Mouse (Mus musculus) heart, embryonic 10.5 days (tissue): Measurements from ENCODE around the gene Pcdh9. TPM values are rescaled to one million over a fixed set of nuclear protein-coding genes. Genes with fewer than 3 reads are reported as not detected.
"Not testable (repeated sequence)": the region's sequence is repeated elsewhere in the genome, so short reads cannot be mapped to it uniquely, and the experiment has no call there.

Source experiments
- DNase-seq: peaks from one replicate; pipeline ENCODE4 v3.0.0-alpha.2; 2017; ENCODE audit warnings: low spot score
- H3K27ac ChIP-seq: fragments of 300-500 bp; sonication (generic); 2 replicates; pipeline ENCODE4 v1.5.1; 2016; ENCODE audit warnings: mild to moderate bottlenecking
- H3K27me3 ChIP-seq: fragments of 300-500 bp; sonication (generic); 2 replicates; pipeline ENCODE4 v1.6.1; 2016; ENCODE audit warnings: mild to moderate bottlenecking; ENCODE audit not compliant: poor library complexity, insufficient read depth, severe bottlenecking
- H3K36me3 ChIP-seq: fragments of 300-500 bp; sonication (generic); 2 replicates; pipeline ENCODE4 v1.6.1; 2016; ENCODE audit warnings: mild to moderate bottlenecking, moderate library complexity
- H3K4me1 ChIP-seq: fragments of 300-500 bp; sonication (generic); 2 replicates; pipeline ENCODE4 v1.6.1; 2016; ENCODE audit warnings: mild to moderate bottlenecking
- H3K4me3 ChIP-seq: fragments of 300-500 bp; sonication (generic); 2 replicates; pipeline ENCODE4 v1.5.1; 2016; ENCODE audit warnings: mild to moderate bottlenecking, moderate library complexity
- H3K9me3 ChIP-seq: fragments of 300-500 bp; sonication (generic); 2 replicates; pipeline ENCODE4 v1.6.1; 2016; ENCODE audit warnings: mild to moderate bottlenecking, moderate library complexity
- WGBS: fragments of 180-500 bp; shearing (Covaris S2); methylation state at CpG from one replicate; pipeline ENCODE4 v1.1.7; 2016; 5-methylcytosine and 5-hydroxymethylcytosine counted together
- polyA plus RNA-seq: library from polyadenylated mRNA; unstranded; fragments of >200 nt; fragmentation: Nextera tagmentation; extraction: Ambion mirVana; gene quantifications from 2 replicates; pipeline ENCODE4 v1.2.1, GENCODE M21; 2016

Pcdh9 gene
- polyA plus RNA-seq, 1 experiment from 2014 or later: 3.4 TPM

GRCm38 (mm10) chr14:93285136-93285535, 605.3 kb downstream of the Pcdh9 start:
- 81% methylated on average over 7 of the region's 7 CpGs for WGBS
- no peak overlapping the region for H3K4me3 ChIP-seq
- no peaks in the 10 kb centered on the region for H3K27me3 ChIP-seq
- H3K9me3 ChIP-seq: no peaks in the 10 kb centered on the region
- no peak overlapping the region for H3K27ac ChIP-seq
- H3K4me1 ChIP-seq: no peaks in the 10 kb centered on the region
- no peaks in the 10 kb centered on the region for H3K36me3 ChIP-seq
- DNase-seq: no peak

- Histone ChIP-seq H3K4me3 (no peak overlapping the region), H3K27ac (no peak overlapping the region), H3K27me3 (no peaks in the 10 kb centered on the region), H3K36me3 (no peaks in the 10 kb centered on the region), H3K9me3 (no peaks in the 10 kb centered on the region), H3K4me1 (no peaks in the 10 kb centered on the region)
- DNase-seq: no peak
- WGBS: 83% methylated on average over 3 of the region's 3 CpGs
Measured at GRCm38 (mm10) chr14:93284009-93284408, 606.5 kb downstream of the Pcdh9 start.

GRCm38 (mm10) chr14:93275661-93276060, 614.8 kb downstream of the Pcdh9 start:
- Histone ChIP-seq H3K36me3 (no peaks in the 10 kb centered on the region), H3K9me3 (no peaks in the 10 kb centered on the region), H3K4me1 (no peaks in the 10 kb centered on the region), H3K27me3 (no peaks in the 10 kb centered on the region), H3K27ac (no peak overlapping the region), H3K4me3 (no peak overlapping the region)
- no peak for DNase-seq

- no peaks in the 10 kb centered on the region for H3K4me1 ChIP-seq
- no peaks in the 10 kb centered on the region for H3K9me3 ChIP-seq
- H3K27ac ChIP-seq: no peak overlapping the region
- DNase-seq: no peak
- H3K36me3 ChIP-seq: no peaks in the 10 kb centered on the region
- no peaks in the 10 kb centered on the region for H3K27me3 ChIP-seq
- no peak overlapping the region for H3K4me3 ChIP-seq
Measured at GRCm38 (mm10) chr14:93274767-93275166, 615.7 kb downstream of the Pcdh9 start.

- H3K9me3 ChIP-seq: no peaks in the 10 kb centered on the region
- H3K4me1 ChIP-seq: no peaks in the 10 kb centered on the region
- no peak overlapping the region for H3K4me3 ChIP-seq
- H3K27ac ChIP-seq: no peak overlapping the region
- H3K27me3 ChIP-seq: no peaks in the 10 kb centered on the region
- DNase-seq: no peak
- WGBS: 79% methylated on average over 1 of the region's 1 CpGs
- H3K36me3 ChIP-seq: no peaks in the 10 kb centered on the region
Measured at GRCm38 (mm10) chr14:93253411-93253810, 637.1 kb downstream of the Pcdh9 start.

GRCm38 (mm10) chr14:93240263-93240662, 650.2 kb downstream of the Pcdh9 start:
- no peak for DNase-seq
- no peaks in the 10 kb centered on the region for H3K27me3 ChIP-seq
- H3K4me3 ChIP-seq: no peak overlapping the region
- no peaks in the 10 kb centered on the region for H3K9me3 ChIP-seq
- 71% methylated on average over 3 of the region's 3 CpGs for WGBS
- H3K4me1 ChIP-seq: no peaks in the 10 kb centered on the region
- no peak overlapping the region for H3K27ac ChIP-seq
- H3K36me3 ChIP-seq: no peaks in the 10 kb centered on the region

- no peaks in the 10 kb centered on the region for H3K36me3 ChIP-seq
- no peak overlapping the region for H3K4me3 ChIP-seq
- no peaks in the 10 kb centered on the region for H3K9me3 ChIP-seq
- no peaks in the 10 kb centered on the region for H3K4me1 ChIP-seq
- H3K27me3 ChIP-seq: no peaks in the 10 kb centered on the region
- 71% methylated on average over 3 of the region's 3 CpGs for WGBS
- H3K27ac ChIP-seq: no peak overlapping the region
- DNase-seq: no peak
Measured at GRCm38 (mm10) chr14:93234333-93234732, 656.1 kb downstream of the Pcdh9 start.

GRCm38 (mm10) chr14:93233599-93233998, 656.9 kb downstream of the Pcdh9 start:
- no peak for DNase-seq
- WGBS: 75% methylated on average over 6 of the region's 6 CpGs
- Histone ChIP-seq H3K27ac (no peak overlapping the region), H3K9me3 (no peaks in the 10 kb centered on the region), H3K4me1 (no peaks in the 10 kb centered on the region), H3K27me3 (no peaks in the 10 kb centered on the region), H3K4me3 (no peak overlapping the region), H3K36me3 (no peaks in the 10 kb centered on the region)

GRCm38 (mm10) chr14:93214846-93215245, 675.6 kb downstream of the Pcdh9 start:
- H3K4me3 ChIP-seq, H3K9me3 ChIP-seq, H3K4me1 ChIP-seq, H3K36me3 ChIP-seq, H3K27ac ChIP-seq, H3K27me3 ChIP-seq, DNase-seq: not testable (repeated sequence)
- 98% methylated on average over 10 of the region's 15 CpGs for WGBS

GRCm38 (mm10) chr14:93199791-93200190, 690.7 kb downstream of the Pcdh9 start:
- no peak overlapping the region for H3K27ac ChIP-seq
- no peaks in the 10 kb centered on the region for H3K36me3 ChIP-seq
- H3K4me1 ChIP-seq: no peaks in the 10 kb centered on the region
- no peaks in the 10 kb centered on the region for H3K27me3 ChIP-seq
- DNase-seq: no peak
- H3K9me3 ChIP-seq: no peaks in the 10 kb centered on the region
- H3K4me3 ChIP-seq: no peak overlapping the region
- 73% methylated on average over 2 of the region's 2 CpGs for WGBS

GRCm38 (mm10) chr14:93182606-93183491, 707.6 kb downstream of the Pcdh9 start:
- DNase-seq: no peak
- H3K4me3 ChIP-seq: no peak overlapping the region
- H3K27ac ChIP-seq: no peak overlapping the region
- 88% methylated on average over 9 of the region's 9 CpGs for WGBS
- no peaks in the 10 kb centered on the region for H3K27me3 ChIP-seq
- H3K9me3 ChIP-seq: no peaks in the 10 kb centered on the region
- no peaks in the 10 kb centered on the region for H3K4me1 ChIP-seq
- no peaks in the 10 kb centered on the region for H3K36me3 ChIP-seq

- H3K27ac ChIP-seq: no peak overlapping the region
- no peak overlapping the region for H3K4me3 ChIP-seq
- no peak for DNase-seq
- H3K9me3 ChIP-seq: no peaks in the 10 kb centered on the region
- no peaks in the 10 kb centered on the region for H3K36me3 ChIP-seq
- H3K27me3 ChIP-seq: no peaks in the 10 kb centered on the region
- no peaks in the 10 kb centered on the region for H3K4me1 ChIP-seq
Measured at GRCm38 (mm10) chr14:93169201-93169600, 721.3 kb downstream of the Pcdh9 start.

- Histone ChIP-seq H3K27ac (no peak overlapping the region), H3K4me1 (no peaks in the 10 kb centered on the region), H3K36me3 (no peaks in the 10 kb centered on the region), H3K27me3 (no peaks in the 10 kb centered on the region), H3K4me3 (no peak overlapping the region), H3K9me3 (no peaks in the 10 kb centered on the region)
- DNase-seq: no peak
- 77% methylated on average over 2 of the region's 2 CpGs for WGBS
Measured at GRCm38 (mm10) chr14:93168367-93168766, 722.1 kb downstream of the Pcdh9 start.

- DNase-seq: no peak
- WGBS: 84% methylated on average over 6 of the region's 6 CpGs
- Histone ChIP-seq H3K27me3 (no peaks in the 10 kb centered on the region), H3K27ac (no peak overlapping the region), H3K36me3 (no peaks in the 10 kb centered on the region), H3K9me3 (no peaks in the 10 kb centered on the region), H3K4me1 (no peaks in the 10 kb centered on the region), H3K4me3 (no peak overlapping the region)
Measured at GRCm38 (mm10) chr14:93143414-93143813, 747.1 kb downstream of the Pcdh9 start.
